8 mouse cellular contexts compared by ENCODE assay signal in genomic region chr15:80225796-80226195, GRCm38 (mm10). TPM values are rescaled to one million over a fixed set of nuclear protein-coding genes. Genes with fewer than 3 reads are reported as not detected.
DNase-seq lines count a peak whose midpoint lies in the region; TF ChIP-seq lines count a peak whose summit lies in the region.
"Had no signal": no experiment of that assay in that cellular context is flagged by ENCODE, and none has a peak within 500 bp of the region (broad histone marks: within the 10 kb centered on the region; RNA-seq: fewer than 3 reads in every experiment).

No protein-coding gene starts in this region.

- TF ChIP-seq CTCF in liver, adult 2 months (IDR thresholded peaks at IDR 0.05; ENCODE audit: low read depth, low read length): peak; percentile 22; the same call in 1 of the 2 replicates

- H3K9ac ChIP-seq in liver, adult 2 months (ENCODE audit: low read depth, low read length): no peak overlapping the region
- H3K9ac ChIP-seq: midbrain, embryonic 12.5 days had no signal

- H3K4me1 ChIP-seq in liver, adult 2 months (ENCODE audit: control insufficient read depth, insufficient read depth, low read length): no peaks in the 10 kb centered on the region

- no peaks in the 10 kb centered on the region for H3K79me2 ChIP-seq in liver, adult 2 months (ENCODE audit: control insufficient read depth, insufficient read depth, low read length)

- H3K4me3 ChIP-seq in liver, adult 2 months (ENCODE audit: insufficient read depth, low read depth, low read length): no peak overlapping the region
- H3K4me3 ChIP-seq: midbrain, embryonic 12.5 days had no signal

- TF ChIP-seq POLR2A in liver, adult 2 months (IDR thresholded peaks at IDR 0.05; ENCODE audit: extremely low read depth, insufficient read depth, low read length): no peak

- H3K36me3 ChIP-seq in liver, adult 2 months (ENCODE audit: control insufficient read depth, insufficient read depth, low read length): no peaks in the 10 kb centered on the region
- H3K36me3 ChIP-seq: midbrain, embryonic 12.5 days had no signal

- H3K27ac ChIP-seq in liver, adult 2 months (replicated peaks; ENCODE audit: insufficient read depth, low read depth, low read length): no peak overlapping the region
- H3K27ac ChIP-seq: midbrain, embryonic 12.5 days had no signal

- no peaks in the 10 kb centered on the region for H3K27me3 ChIP-seq in liver, adult 2 months (ENCODE audit: control insufficient read depth, insufficient read depth, low read length)
- H3K27me3 ChIP-seq: midbrain, embryonic 12.5 days had no signal

- WGBS in liver, adult 2 months: 50% methylated on average over 2 of the region's 2 CpGs

- peak; percentile 68 for DNase-seq in layer of hippocampus, adult 11-12 months (ENCODE audit: low spot score)
- DNase-seq in layer of hippocampus, adult 9-11 months: no peak
- peak; percentile 78 for DNase-seq in ES-CJ7 (ENCODE audit: low read depth, low spot score)
- DNase-seq in adrenal gland, postnatal 36 days: peak; percentile 63 to 71
- DNase-seq in forelimb bud, embryonic 11.5 days (ENCODE audit: low read depth, low spot score): peak; percentile 72
- peak; percentile 73 for DNase-seq in liver, adult 2 months (ENCODE audit: extremely low read depth, low read depth, low spot score)
- peak; percentile 71 for DNase-seq in retina, postnatal 7 days (ENCODE audit: low read depth, low spot score)

RNA-seq across cellular contexts. Expression of gene Mief1, which starts 8.0 kb away (rescaled TPM):
- 10 to 100 TPM; 44.7 to 49.2 TPM for total RNA-seq in adrenal gland, postnatal 36 days (2021)
- 13.4 and 16.0 TPM in 2 replicates for total RNA-seq in liver, adult 2 months (2014; rRNA removed)
- 12.8 and 17.1 TPM in 2 replicates for polyA plus RNA-seq in liver, adult 2 months (2012; rRNA removed)

RNA-seq across cellular contexts. Expression of gene AC140267.1, which starts 9.8 kb away (rescaled TPM):
- total RNA-seq in adrenal gland, postnatal 36 days (2021): 10 to 100 TPM; 13.7 to 16.1 TPM
- not detected in 2 replicates for total RNA-seq in liver, adult 2 months (2014; rRNA removed)
- not detected in 2 replicates for polyA plus RNA-seq in liver, adult 2 months (2012; rRNA removed)

RNA-seq across cellular contexts. Expression of gene Atf4, which starts 29.2 kb away (rescaled TPM):
- total RNA-seq in adrenal gland, postnatal 36 days (2021): 100 to 1,000 TPM; 263 to 281 TPM
- total RNA-seq in liver, adult 2 months (2014; rRNA removed): 50.0 and 55.1 TPM in 2 replicates
- polyA plus RNA-seq in liver, adult 2 months (2012; rRNA removed): 88.8 and 130 TPM in 2 replicates

RNA-seq across cellular contexts. Expression of gene Rps19bp1, which starts 38.3 kb away (rescaled TPM):
- 10 to 100 TPM; 41.4 to 46.9 TPM for total RNA-seq in adrenal gland, postnatal 36 days (2021)
- total RNA-seq in liver, adult 2 months (2014; rRNA removed): 8.3 and 12.3 TPM in 2 replicates
- 17.0 and 19.1 TPM in 2 replicates for polyA plus RNA-seq in liver, adult 2 months (2012; rRNA removed)

RNA-seq across cellular contexts. Expression of gene Mgat3, which starts 52.3 kb away (rescaled TPM):
- total RNA-seq in adrenal gland, postnatal 36 days (2021): 10 to 100 TPM in 1 of 2 experiments, 1 to 10 TPM in 1; 7.0 to 10.3 TPM
- 0.09 and 0.13 TPM in 2 replicates for total RNA-seq in liver, adult 2 months (2014; rRNA removed)
- polyA plus RNA-seq in liver, adult 2 months (2012; rRNA removed): 0.14 and 0.16 TPM in 2 replicates

Comparison
In these comparisons a context has a peak if more than half of its experiments do, and no peak if none do; other contexts are left out.
1. RNA of gene AC140267.1, which starts 9.8 kb away (total RNA-seq): 13.7 to 16.1 TPM in adrenal gland, postnatal 36 days; not detected in liver, adult 2 months; every median in the first group is over 10 times any median in the second.